8 mouse cellular contexts compared by ENCODE assay signal in the genomic region with DNA sequence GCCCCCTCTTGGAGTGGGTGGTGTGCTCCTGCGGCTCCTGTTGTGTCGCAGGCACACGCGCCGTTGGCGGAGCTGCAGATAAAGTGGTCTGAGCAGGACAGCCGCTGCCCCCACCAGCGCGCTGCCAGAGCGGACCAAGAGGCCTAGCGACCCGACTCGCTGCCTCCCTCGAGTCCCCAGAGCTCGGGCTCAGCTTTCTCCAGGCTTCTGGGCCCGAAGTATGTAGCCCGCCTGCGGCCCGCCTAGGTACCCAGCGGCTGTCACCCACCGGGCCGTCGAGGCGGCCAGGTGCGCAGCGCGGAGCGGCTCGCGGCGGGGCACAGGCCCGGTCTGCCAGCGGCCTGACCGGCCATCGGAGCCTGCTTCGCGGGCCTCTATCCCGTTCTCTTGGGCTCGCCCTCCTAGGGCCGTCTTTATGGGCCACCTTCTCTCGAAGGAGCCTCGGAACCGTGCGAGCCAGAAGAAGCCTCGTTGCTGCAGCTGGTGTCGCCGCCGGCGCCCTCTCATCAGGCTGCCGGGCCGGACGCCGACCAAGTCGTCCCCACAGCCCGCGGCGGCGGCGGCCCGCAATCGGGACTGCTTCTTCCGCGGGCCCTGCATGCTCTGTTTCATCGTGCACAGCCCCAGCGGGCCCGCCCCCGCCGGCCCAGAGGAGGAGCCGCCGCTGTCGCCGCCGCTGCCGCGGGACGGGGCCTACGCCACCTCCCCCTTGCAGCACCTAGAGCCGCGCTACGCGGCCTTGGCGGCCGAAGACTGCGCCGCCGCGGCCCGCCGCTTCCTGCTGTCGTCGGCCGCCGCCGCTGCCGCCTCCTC. TPM values are rescaled to one million over a fixed set of nuclear protein-coding genes. Genes with fewer than 3 reads are reported as not detected.
DNase-seq lines count a peak whose midpoint lies in the region; ATAC-seq and TF ChIP-seq lines count a peak whose summit lies in the region.

TSS of gene B630019K06Rik (plus strand) at position 40 of the 813 bp plus-strand sequence.

- peak within 1 kb of the TSS; percentile 73 for H3K4me2 ChIP-seq in hindbrain, embryonic 15.5 days

- peak; percentile 22 for DNase-seq in R1 (ENCODE audit: low read depth, low spot score)
- DNase-seq in cerebellum, postnatal 25 days = peak; percentile 65 to 70
- peak; percentile 80 for DNase-seq in gastrocnemius, adult 2 months
- peak; percentile 21 for DNase-seq in left cerebral cortex, adult 11 months (ENCODE audit: low spot score)
- peak; percentile 74 for DNase-seq in lung, postnatal 25 days (ENCODE audit: low spot score)
- DNase-seq in retina, postnatal 1 day = peak; percentile 73
- peak; percentile 70 for DNase-seq in urinary bladder, postnatal 14 days (ENCODE audit: low spot score)

- peak; percentile 88 for ATAC-seq in hindbrain, embryonic 15.5 days (ENCODE audit: low FRiP score, low read depth)

- peaks cover 8% of the 10 kb centered on the region for H3K36me3 ChIP-seq in hindbrain, embryonic 15.5 days

- peak within 1 kb of the TSS; percentile 71 for H3K27ac ChIP-seq in gastrocnemius, adult 2 months
- peak within 1 kb of the TSS; percentile 88 for H3K27ac ChIP-seq in hindbrain, embryonic 15.5 days (replicated peaks)

- 0 out of 2 replicates have a peak, but pooled peaks cover 4% of the 10 kb centered on the region for H3K4me1 ChIP-seq in hindbrain, embryonic 15.5 days (replicated peaks)

- intact Hi-C loops in gastrocnemius, adult 2 months (cut with DNase I) = no loop called here

- H3K27me3 ChIP-seq in hindbrain, embryonic 15.5 days = no peaks in the 10 kb centered on the region

- TF ChIP-seq CTCF in gastrocnemius, adult 2 months (IDR thresholded peaks at IDR 0.05) = no peak

- H3K9ac ChIP-seq in hindbrain, embryonic 15.5 days = peak within 1 kb of the TSS; percentile 66

- 15% methylated on average over 82 of the region's 95 CpGs for WGBS in hindbrain, embryonic 15.5 days

- no peaks in the 10 kb centered on the region for H3K9me3 ChIP-seq in hindbrain, embryonic 15.5 days

- H3K4me3 ChIP-seq in gastrocnemius, adult 2 months = peak within 1 kb of the TSS; percentile 79
- H3K4me3 ChIP-seq in hindbrain, embryonic 15.5 days = peak within 1 kb of the TSS; percentile 56

RNA-seq across cellular contexts. Expression of gene B630019K06Rik, which starts in this region (rescaled TPM):
- under 1 TPM; 0.15 to 0.47 TPM for total RNA-seq in gastrocnemius, adult 2 months (2021)
- polyA plus RNA-seq in hindbrain, embryonic 15.5 days (2015; fragmentation: Nextera tagmentation; extraction: Ambion mirVana) = 26.2 and 28.8 TPM in 2 replicates

Comparison
In these comparisons a context has a peak if more than half of its experiments do, and no peak if none do; other contexts are left out.
1. Peak in every context shown above with its lines: DNase-seq, ATAC-seq, H3K4me3 ChIP-seq and H3K27ac ChIP-seq.
2. Peak in DNase-seq, H3K4me3 ChIP-seq and H3K27ac ChIP-seq in gastrocnemius, adult 2 months; RNA of the gene not detected or under 1 TPM.
3. DNase-seq: peak in every context shown above with its lines; median percentile 80 in gastrocnemius, adult 2 months; 74 in lung, postnatal 25 days; 73 in retina, postnatal 1 day; 70 in urinary bladder, postnatal 14 days; 68 in cerebellum, postnatal 25 days; 22 in R1; 21 in left cerebral cortex, adult 11 months.